Mouse (Mus musculus) limb, embryonic 14.5 days (tissue): Measurements from ENCODE around the gene Brat1. TPM values are rescaled to one million over a fixed set of nuclear protein-coding genes. Genes with fewer than 3 reads are reported as not detected.

ENCODE experiments used
- ATAC-seq: fragments of 200-750 bp; cut with Nextera tagmentation; 2 replicates; pipeline ENCODE4 v1.8.0; 2017; ENCODE audit warnings: low read depth, moderate number of reproducible peaks, moderate TSS enrichment; ENCODE audit not compliant: low FRiP score
- DNase-seq: peaks from one replicate; pipeline ENCODE4 v3.0.0-alpha.2; 2015; ENCODE audit warnings: low spot score
- H3K27ac ChIP-seq: fragments of 300-500 bp; sonication (generic); replicated peaks from 2 replicates; pipeline ENCODE4 v1.5.1; 2014; ENCODE audit warnings: low read depth, mild to moderate bottlenecking, low read length, moderate library complexity, mixed read lengths
- H3K27me3 ChIP-seq: fragments of 300-500 bp; sonication (generic); 2 replicates; pipeline ENCODE4 v1.6.1; 2014; ENCODE audit warnings: low read length, mixed read lengths; ENCODE audit not compliant: control insufficient read depth, insufficient read depth
- H3K36me3 ChIP-seq: fragments of 300-500 bp; sonication (generic); 2 replicates; pipeline ENCODE4 v1.6.1; 2014; ENCODE audit warnings: mild to moderate bottlenecking, low read length, moderate library complexity, mixed read lengths; ENCODE audit not compliant: control insufficient read depth, insufficient read depth
- H3K4me1 ChIP-seq: fragments of 300-500 bp; sonication (generic); 2 replicates; pipeline ENCODE4 v1.6.1; 2014; ENCODE audit warnings: antibody characterized with exemption, low read length, mixed read lengths; ENCODE audit not compliant: control insufficient read depth, insufficient read depth
- H3K4me2 ChIP-seq: fragments of 300-500 bp; sonication (generic); replicated peaks from 2 replicates; pipeline ENCODE4 v1.6.1; 2014; ENCODE audit warnings: low read depth, mild to moderate bottlenecking, low read length, moderate library complexity; ENCODE audit not compliant: severe bottlenecking
- H3K4me3 ChIP-seq: fragments of 300-500 bp; sonication (generic); replicated peaks from 2 replicates; pipeline ENCODE4 v1.5.1; 2014; ENCODE audit warnings: low read length
- H3K9ac ChIP-seq: fragments of 300-500 bp; sonication (generic); 2 replicates; pipeline ENCODE4 v1.6.1; 2014; ENCODE audit warnings: mild to moderate bottlenecking, low read depth, low read length, moderate library complexity; ENCODE audit not compliant: severe bottlenecking
- H3K9me3 ChIP-seq: fragments of 300-500 bp; sonication (generic); 2 replicates; pipeline ENCODE4 v1.6.1; 2016; ENCODE audit warnings: low read length; ENCODE audit not compliant: control insufficient read depth
- POLR2A ChIP-seq: fragments of 200-500 bp; IDR thresholded peaks from 2 replicates; pipeline ENCODE4 v1.8.0; 2012; ENCODE audit warnings: inconsistent platforms, mild to moderate bottlenecking, moderate library complexity, borderline replicate concordance; ENCODE audit not compliant: insufficient read depth, insufficient read length; ENCODE audit errors: extremely low read depth
- WGBS: fragments of 180-500 bp; shearing (Covaris S2); extraction: QIAGEN DNeasy Blood & Tissue Kit; methylation state at CpG from one replicate; pipeline ENCODE4 v1.1.7; 2014; 5-methylcytosine and 5-hydroxymethylcytosine counted together
- polyA plus RNA-seq, 2 experiments: library from polyadenylated mRNA; depleted of rRNA in 1 of 2; stranded (reverse) in 1 of 2; unstranded in 1 of 2; fragments of >200 nt; fragmentation: Nextera tagmentation in 1 of 2; extraction: Ambion mirVana in 1 of 2; gene quantifications; 2 replicates each; pipeline versions ENCODE4 v1.2.1 to v1.2.3; 2012 to 2014

Brat1 gene
- polyA plus RNA-seq, 2 experiments: 19.9 to 29.6 TPM

- no peak overlapping the region for H3K9ac ChIP-seq
- H3K27me3 ChIP-seq: no peaks in the 10 kb centered on the region
- H3K4me3 ChIP-seq: no peak overlapping the region
- H3K27ac ChIP-seq: no peak overlapping the region
- no peak for TF ChIP-seq POLR2A
- ATAC-seq (no peak), DNase-seq (no peak)
- 61% methylated on average over 11 of the region's 11 CpGs for WGBS
- H3K36me3 ChIP-seq: peaks cover 65% of the 10 kb centered on the region
- H3K9me3 ChIP-seq: no peaks in the 10 kb centered on the region
- no peak overlapping the region for H3K4me2 ChIP-seq
- peaks cover 3% of the 10 kb centered on the region; the same call in 1 of the 2 replicates for H3K4me1 ChIP-seq
These were observed 29.7 kb upstream of the Brat1 start for GRCm38 (mm10) chr5:140675079-140675478.

DNA sequence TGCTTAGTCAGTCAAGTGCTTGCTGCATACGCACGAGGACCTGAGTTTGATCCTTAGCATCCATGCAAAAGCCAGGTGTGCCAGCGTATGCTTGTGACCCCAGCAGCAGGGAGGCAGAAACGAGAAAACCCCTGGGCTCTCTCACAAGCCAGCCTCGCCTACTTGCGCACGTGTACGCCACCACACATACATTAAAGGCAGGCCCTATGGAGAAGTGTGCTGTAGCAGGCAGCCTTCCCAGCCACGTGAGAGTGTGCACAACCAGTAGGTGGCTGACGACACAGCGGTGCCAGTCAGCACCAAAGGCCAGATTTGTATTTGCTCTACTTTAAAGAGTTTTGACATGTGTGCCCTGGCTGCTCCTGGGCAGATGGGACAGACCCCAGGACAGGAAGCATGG is 29.2 kb upstream of the Brat1 start:
- TF ChIP-seq POLR2A: no peak
- peaks cover 3% of the 10 kb centered on the region; the same call in 1 of the 2 replicates for H3K4me1 ChIP-seq
- H3K9ac ChIP-seq: no peak overlapping the region
- DNase-seq (no peak), ATAC-seq (no peak)
- no peaks in the 10 kb centered on the region for H3K27me3 ChIP-seq
- no peaks in the 10 kb centered on the region for H3K9me3 ChIP-seq
- H3K4me2 ChIP-seq: no peak overlapping the region
- peaks cover 65% of the 10 kb centered on the region for H3K36me3 ChIP-seq
- no peak overlapping the region for H3K4me3 ChIP-seq
- 66% methylated on average over 11 of the region's 11 CpGs for WGBS
- no peak overlapping the region for H3K27ac ChIP-seq

- Histone ChIP-seq H3K27ac (no peak overlapping the region), H3K4me1 (peaks cover 3% of the 10 kb centered on the region; the same call in 1 of the 2 replicates), H3K36me3 (peaks cover 62% of the 10 kb centered on the region), H3K9me3 (no peaks in the 10 kb centered on the region), H3K4me2 (no peak overlapping the region), H3K4me3 (no peak overlapping the region), H3K9ac (no peak overlapping the region), H3K27me3 (no peaks in the 10 kb centered on the region)
- ATAC-seq: no peak
- 86% methylated on average over 6 of the region's 6 CpGs for WGBS
- TF ChIP-seq POLR2A: no peak
- no peak for DNase-seq
These were observed 27.7 kb upstream of the Brat1 start for GRCm38 (mm10) chr5:140677137-140677536.

DNA sequence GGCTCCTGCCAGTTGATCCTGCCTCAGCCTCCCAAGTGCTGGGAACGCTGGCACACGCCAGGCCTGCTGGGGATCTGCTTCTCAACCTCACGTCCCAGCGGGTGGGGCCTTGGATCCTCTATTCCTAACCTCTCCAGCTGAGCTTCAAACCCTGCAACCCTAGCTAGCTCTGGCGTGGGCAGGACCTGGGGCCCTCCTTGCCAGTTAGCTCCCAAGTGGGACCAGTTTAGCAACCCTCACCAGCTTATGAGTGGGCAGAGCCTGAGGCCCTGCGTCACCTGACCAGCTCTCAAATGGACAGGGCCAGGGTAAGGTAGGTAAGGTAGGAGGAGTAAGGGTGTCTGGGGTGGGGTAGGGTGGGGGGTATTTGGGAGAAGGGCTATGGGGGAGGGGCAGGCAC is 24.8 kb upstream of the Brat1 start:
- H3K27ac ChIP-seq: no peak overlapping the region
- H3K4me1 ChIP-seq: no peaks in the 10 kb centered on the region
- peaks cover 57% of the 10 kb centered on the region for H3K36me3 ChIP-seq
- no peaks in the 10 kb centered on the region for H3K27me3 ChIP-seq
- H3K4me3 ChIP-seq: no peak overlapping the region
- H3K4me2 ChIP-seq: no peak overlapping the region
- ATAC-seq: no peak
- no peak for DNase-seq
- 90% methylated on average over 6 of the region's 6 CpGs for WGBS
- no peaks in the 10 kb centered on the region for H3K9me3 ChIP-seq
- no peak for TF ChIP-seq POLR2A
- no peak overlapping the region for H3K9ac ChIP-seq

- no peak overlapping the region for H3K27ac ChIP-seq
- TF ChIP-seq POLR2A: no peak
- peaks cover 63% of the 10 kb centered on the region for H3K36me3 ChIP-seq
- no peak overlapping the region for H3K4me2 ChIP-seq
- H3K27me3 ChIP-seq: no peaks in the 10 kb centered on the region
- ATAC-seq (no peak), DNase-seq (no peak)
- WGBS: 88% methylated on average over 1 of the region's 1 CpGs
- no peak overlapping the region for H3K9ac ChIP-seq
- H3K4me3 ChIP-seq: no peak overlapping the region
- H3K9me3 ChIP-seq: no peaks in the 10 kb centered on the region
- H3K4me1 ChIP-seq: no peaks in the 10 kb centered on the region
These were observed 23.9 kb upstream of the Brat1 start for GRCm38 (mm10) chr5:140680950-140681349.

GRCm38 (mm10) chr5:140682113-140682512 is 22.7 kb upstream of the Brat1 start:
- peaks cover 59% of the 10 kb centered on the region for H3K36me3 ChIP-seq

More at GRCm38 (mm10) chr5:140682113-140682512, 22.7 kb upstream of the Brat1 start:
- Histone ChIP-seq H3K27ac (no peak overlapping the region), H3K4me1 (no peaks in the 10 kb centered on the region), H3K4me3 (no peak overlapping the region), H3K9me3 (no peaks in the 10 kb centered on the region), H3K4me2 (no peak overlapping the region), H3K27me3 (no peaks in the 10 kb centered on the region), H3K9ac (no peak overlapping the region)
- ATAC-seq (no peak), DNase-seq (no peak)
- no peak for TF ChIP-seq POLR2A
- WGBS: 92% methylated on average over 6 of the region's 6 CpGs
